Mouse (Mus musculus): ENCODE data around the gene Gm20696. TPM values are rescaled to one million over a fixed set of nuclear protein-coding genes. Genes with fewer than 3 reads are reported as not detected.
A peak's percentile ranks its signal among the peaks of the same experiment; 100 is the strongest.

Gm20696 gene
- total RNA-seq, 4 experiments from 2014 or later: 0.72 to 1.3 (median 0.81) TPM

DNA sequence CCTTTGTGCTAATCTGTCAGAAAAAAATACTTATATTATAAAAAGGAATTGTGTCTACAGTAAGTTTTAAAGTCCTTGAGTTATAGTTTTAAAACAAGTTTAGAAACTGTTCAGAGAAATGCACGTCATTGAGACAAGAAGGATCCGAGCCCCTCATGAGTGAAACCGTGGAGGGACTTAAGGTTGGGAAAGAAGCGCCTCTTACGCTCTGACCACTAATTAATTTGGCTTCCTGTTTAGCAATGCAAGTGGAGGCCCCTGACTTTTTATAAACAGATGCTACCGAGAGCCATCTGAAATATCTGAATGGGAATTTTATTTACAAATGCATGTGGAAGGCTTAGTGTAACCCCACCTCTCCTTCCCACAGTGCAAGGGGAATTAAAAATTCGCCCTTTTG lies 41.3 kb downstream of the Gm20696 start:
- DNase-seq (ENCODE audit: low spot score in 2 of 2): no peak

DNA sequence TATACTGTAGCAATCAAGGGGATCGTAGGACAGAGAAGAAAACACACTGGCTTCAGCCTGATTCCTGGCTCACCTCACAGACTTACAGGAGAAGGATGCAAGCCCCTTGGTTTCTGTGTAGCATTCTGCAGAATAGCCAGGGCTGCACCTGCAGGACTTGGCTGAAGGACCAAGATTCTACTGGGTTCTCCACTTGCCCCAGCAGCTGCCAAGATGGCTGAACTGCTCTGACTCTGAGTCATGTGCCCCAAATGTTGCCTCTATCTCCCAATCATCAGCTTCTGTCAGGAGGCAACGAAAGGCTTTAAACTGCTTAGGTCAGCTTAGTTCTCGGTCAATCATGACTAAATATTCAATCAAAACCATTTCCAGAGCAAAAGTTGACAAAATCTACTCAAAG lies 42.1 kb downstream of the Gm20696 start:
- DNase-seq (ENCODE audit: low spot score in 2 of 2): no peak

DNA sequence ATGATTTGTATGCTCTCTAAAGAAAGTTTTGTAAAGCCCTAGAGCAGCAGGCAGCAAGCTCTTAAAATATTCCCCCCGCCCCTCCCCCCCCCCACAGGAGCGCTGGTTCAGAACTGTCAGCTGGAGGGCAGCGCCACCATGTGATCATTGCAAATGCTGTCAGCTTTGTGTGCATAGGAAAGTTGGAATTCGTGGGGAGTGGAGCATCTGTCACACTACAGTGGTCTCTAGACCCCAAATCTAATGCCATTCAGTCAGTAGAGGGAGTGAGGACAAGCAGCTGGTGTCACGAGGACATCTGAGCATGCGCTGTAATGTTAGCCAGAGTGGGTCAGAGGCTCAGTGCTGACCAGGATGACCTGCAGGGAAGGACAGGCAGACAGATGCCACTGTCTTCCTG lies 43.0 kb downstream of the Gm20696 start:
- no peak for DNase-seq (ENCODE audit: low spot score in 2 of 2)

- no peak for DNase-seq (ENCODE audit: low spot score in 2 of 2)
Observed at GRCm38 (mm10) chr6:99621167-99621566, 45.4 kb downstream of the Gm20696 start.

- no peak for DNase-seq (ENCODE audit: low spot score in 2 of 2)
Observed at GRCm38 (mm10) chr6:99620471-99620870, 46.1 kb downstream of the Gm20696 start.

DNA sequence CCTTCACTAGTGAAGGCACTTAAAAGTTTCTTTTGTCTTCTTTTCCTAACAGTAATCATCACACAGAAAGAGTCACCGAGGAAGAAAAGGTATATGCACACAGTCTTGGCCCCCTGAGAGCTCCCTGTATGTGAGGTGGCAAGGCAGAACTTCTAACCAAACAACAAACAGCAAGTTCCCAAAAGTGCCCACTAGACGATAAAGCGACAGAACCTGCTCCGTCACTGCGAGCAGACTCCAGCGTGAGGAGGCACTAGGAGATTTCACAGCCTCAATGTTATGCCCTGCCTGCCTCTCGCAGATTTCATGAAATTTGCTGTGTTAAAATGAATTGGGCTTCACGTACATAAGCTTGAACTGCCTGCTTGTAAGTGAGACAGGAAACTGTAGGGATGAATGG lies 46.6 kb downstream of the Gm20696 start:
- DNase-seq (ENCODE audit: low spot score in 2 of 2): no peak

- no peak for DNase-seq (ENCODE audit: low spot score in 2 of 2)
Observed at GRCm38 (mm10) chr6:99619466-99619865, 47.1 kb downstream of the Gm20696 start.

- DNase-seq (ENCODE audit: low spot score in 2 of 2): no peak
Observed at GRCm38 (mm10) chr6:99617867-99618266, 48.7 kb downstream of the Gm20696 start.

GRCm38 (mm10) chr6:99617415-99617814 lies 49.2 kb downstream of the Gm20696 start:
- DNase-seq (ENCODE audit: low spot score in 2 of 2): no peak

GRCm38 (mm10) chr6:99615272-99615751 lies 51.3 kb downstream of the Gm20696 start:
- no peak for DNase-seq (ENCODE audit: low spot score in 2 of 2)

GRCm38 (mm10) chr6:99614566-99615271 lies 51.9 kb downstream of the Gm20696 start:
- DNase-seq (ENCODE audit: low spot score in 2 of 2): no peak

DNA sequence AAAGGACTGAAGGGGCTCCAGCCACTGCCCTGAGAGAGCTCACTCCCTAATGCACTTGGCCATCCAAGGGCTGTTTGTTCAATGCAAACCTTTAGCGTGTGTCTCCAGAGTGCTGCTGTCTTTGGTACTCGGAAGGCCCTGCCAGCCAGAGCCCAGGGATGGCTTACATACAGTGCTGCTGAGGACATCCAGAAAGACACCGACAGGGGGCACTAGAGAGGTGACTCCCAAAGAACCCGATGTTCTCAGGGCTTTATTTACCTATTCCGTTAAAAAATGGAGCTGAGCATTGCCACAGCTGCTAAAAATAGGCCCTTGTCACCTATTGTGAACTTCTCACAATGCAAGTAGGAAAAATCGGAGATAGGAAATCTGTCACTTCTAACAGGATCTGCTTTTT lies 54.7 kb downstream of the Gm20696 start:
- no peak for DNase-seq (ENCODE audit: low spot score in 2 of 2)

DNA sequence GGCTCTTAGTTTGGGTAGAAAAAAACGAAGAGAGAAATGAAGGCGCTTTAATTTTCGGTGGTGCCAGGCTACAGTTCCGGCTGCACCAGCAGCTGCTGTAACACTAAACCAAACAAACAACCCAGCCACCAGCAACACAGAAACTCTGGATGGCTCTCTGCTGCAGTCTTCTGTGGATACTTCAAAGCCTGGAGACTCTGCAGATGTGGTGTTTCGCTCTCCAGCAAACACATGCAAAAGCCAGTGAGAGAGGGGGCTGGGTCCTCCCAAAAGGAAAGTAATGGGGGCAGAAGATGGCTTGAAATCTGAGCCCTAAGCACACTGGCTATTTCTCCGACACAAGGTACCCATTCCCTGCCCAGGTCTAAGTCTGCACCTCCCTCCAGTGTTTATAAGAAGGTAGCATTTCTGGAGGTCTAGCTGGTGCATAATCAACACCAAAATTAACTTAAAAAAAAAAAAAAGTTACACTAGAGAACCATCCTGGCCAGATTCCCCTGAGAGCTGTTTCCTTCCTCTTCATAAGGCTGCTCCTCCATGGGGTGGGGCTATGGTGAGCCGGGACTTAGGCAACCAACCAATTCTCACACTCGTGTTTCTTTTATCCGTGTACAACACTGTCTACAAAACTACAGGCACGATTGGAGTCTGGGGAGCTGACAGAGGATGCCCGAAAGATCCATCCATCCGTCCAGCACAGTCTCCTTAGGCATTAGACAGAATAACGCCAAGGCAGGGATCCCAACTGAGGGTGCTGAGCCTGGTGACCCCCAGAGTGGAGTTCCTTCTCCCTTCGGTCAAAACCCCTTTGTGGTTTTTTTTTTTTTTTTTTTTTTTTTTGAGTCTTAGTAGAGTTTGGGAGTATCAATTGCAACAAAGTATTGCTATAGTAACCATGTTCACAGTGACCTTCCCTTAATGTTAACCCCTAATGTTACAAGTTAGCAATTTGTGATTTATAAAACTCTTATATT lies 55.9 kb downstream of the Gm20696 start:
- no peak for DNase-seq (ENCODE audit: low spot score in 2 of 2)

DNA sequence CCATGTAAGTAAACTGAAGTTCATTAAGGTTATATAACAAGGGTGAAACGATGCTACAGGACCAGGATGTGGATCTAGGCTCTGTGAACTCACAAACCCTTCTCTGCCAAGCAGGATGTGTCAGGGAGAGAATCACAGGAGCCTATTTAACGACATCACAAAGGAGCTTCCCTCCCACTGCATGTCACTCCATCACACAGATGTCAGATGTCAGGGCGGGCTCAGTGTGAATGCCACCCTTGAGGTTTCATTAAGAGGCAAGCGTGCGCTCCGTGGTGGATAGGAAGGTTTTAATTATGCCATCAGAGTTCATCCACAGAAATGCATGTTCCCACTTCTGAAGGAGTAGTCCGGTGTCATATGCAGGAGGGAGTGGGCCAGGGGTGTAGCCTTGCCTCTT lies 60.5 kb downstream of the Gm20696 start:
- no peak for DNase-seq (ENCODE audit: low spot score in 2 of 2)

- DNase-seq (ENCODE audit: low spot score in 2 of 2): no peak
Observed at GRCm38 (mm10) chr6:99604758-99605157, 61.8 kb downstream of the Gm20696 start.

DNA sequence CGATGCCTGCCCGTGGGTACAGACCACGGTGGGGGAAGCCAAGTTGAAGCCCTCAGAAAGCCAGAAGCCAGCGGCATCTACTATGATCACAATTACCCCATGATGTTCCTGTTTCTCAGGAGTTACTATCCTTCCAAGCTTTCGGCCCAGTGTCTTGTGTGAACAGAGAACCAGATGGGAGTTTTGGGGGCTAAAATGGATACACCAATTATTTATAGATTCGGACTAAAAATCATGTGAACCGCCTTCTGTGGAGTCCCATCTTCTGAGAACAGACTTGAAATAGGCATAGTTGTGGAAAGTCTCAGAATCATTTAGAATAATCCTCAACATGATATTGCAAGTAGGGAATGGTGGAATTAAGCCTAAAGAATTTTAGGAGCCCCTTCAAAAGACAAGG lies 64.2 kb downstream of the Gm20696 start:
- DNase-seq (ENCODE audit: low spot score in 2 of 2): no peak

DNA sequence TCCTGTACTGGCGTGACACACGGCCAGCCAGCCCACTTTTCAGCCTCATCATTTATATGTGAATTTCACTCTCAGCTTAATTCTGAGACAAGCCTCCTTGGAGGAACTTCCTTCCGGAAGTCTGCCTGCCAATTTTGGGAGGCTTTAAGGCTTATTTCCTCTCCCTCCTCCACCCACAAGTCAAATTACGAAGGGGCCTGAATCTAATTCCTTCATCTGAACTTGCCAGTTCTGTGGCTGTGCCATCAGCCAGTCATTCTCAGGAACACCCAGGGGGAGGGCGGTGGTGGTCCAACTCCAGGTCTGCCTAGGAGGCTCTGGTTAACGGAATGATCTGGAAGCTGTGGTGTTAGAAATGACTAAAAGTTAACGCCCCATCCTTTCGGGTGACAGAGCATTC lies 65.7 kb downstream of the Gm20696 start:
- DNase-seq (ENCODE audit: low spot score in 2 of 2): no peak

- DNase-seq (ENCODE audit: low spot score in 2 of 2): peak in 1 of 2 experiments; percentile 20
Observed at GRCm38 (mm10) chr6:99600168-99600793, 66.3 kb downstream of the Gm20696 start.

DNA sequence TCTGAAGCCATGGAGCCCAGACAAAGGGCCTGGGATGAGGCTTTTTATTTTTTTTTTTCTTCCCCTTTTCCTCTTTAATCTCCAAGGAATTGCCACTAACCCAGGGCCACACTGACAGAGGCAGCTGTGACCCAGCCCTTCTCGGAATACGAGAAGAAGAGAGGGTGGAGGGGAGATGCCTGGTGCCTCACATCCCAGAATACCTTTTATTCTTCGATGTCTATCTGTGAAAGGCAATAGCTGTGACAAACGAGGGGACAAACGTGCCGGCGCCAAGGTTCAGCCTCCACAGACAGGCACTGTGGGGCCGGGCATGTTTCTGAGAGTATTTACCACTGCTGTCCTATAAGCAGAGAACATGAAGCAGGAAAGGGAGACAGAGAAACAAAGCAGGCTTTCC lies 66.9 kb downstream of the Gm20696 start:
- no peak for DNase-seq (ENCODE audit: low spot score in 2 of 2)

GRCm38 (mm10) chr6:99599229-99599628 lies 67.4 kb downstream of the Gm20696 start:
- DNase-seq (ENCODE audit: low spot score in 2 of 2): no peak

GRCm38 (mm10) chr6:99577040-99577439 lies 89.6 kb downstream of the Gm20696 start:
- no peak for DNase-seq (ENCODE audit: low spot score in 2 of 2)

DNA sequence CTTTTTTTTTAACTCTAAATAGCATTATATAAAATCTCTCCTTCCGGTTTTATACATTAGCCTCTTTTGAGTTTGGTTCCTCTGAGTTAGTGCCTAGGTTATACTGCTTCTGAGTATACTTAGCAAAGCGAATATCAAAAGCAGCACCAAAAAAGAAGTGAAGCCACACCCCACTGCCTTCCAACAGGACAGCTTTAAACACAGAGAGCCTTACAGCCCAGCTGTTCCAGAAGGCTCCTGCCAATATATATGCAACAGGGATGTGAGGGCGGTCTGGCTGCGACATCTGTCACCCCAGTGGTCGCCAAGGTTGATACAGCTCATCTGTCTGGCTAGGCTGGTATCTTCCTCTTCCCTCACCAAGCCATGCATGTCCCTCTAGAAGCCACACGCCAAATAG lies 91.0 kb downstream of the Gm20696 start:
- DNase-seq (ENCODE audit: low spot score in 2 of 2): no peak

Measured in gastrocnemius, adult 8-10 months (tissue).